Mouse (Mus musculus): Measurements from ENCODE around the gene Mxra7.
"Not testable (repeated sequence)": the region's sequence is repeated elsewhere in the genome, so short reads cannot be mapped to it uniquely, and the experiment has no call there.

The Mxra7 gene

GRCm38 (mm10) chr11:116847187-116848085 lies 19.6 kb upstream of the Mxra7 start:
- no peak for DNase-seq (ENCODE audit: low read depth, low spot score)

GRCm38 (mm10) chr11:116846593-116847181 lies 18.8 kb upstream of the Mxra7 start:
- DNase-seq (ENCODE audit: low read depth, low spot score): no peak

GRCm38 (mm10) chr11:116843261-116844233 lies 15.7 kb upstream of the Mxra7 start, which contains the start of the genes Mettl23 and Jmjd6:
Gene Mettl23, plus strand, starts transcription at chr11:116843278.
Gene Jmjd6, minus strand, starts transcription at chr11:116843449.
- peak; percentile 98 for DNase-seq (ENCODE audit: low read depth, low spot score)

GRCm38 (mm10) chr11:116842531-116843260 lies 14.8 kb upstream of the Mxra7 start:
- DNase-seq (ENCODE audit: low read depth, low spot score): peak; percentile 85

- DNase-seq (ENCODE audit: low read depth, low spot score): no peak
Measured at GRCm38 (mm10) chr11:116840748-116841147, 12.9 kb upstream of the Mxra7 start.

- DNase-seq (ENCODE audit: low read depth, low spot score): no peak
Measured at GRCm38 (mm10) chr11:116839601-116840000, 11.8 kb upstream of the Mxra7 start.

- DNase-seq (ENCODE audit: low read depth, low spot score): no peak
Measured at GRCm38 (mm10) chr11:116838936-116839335, 11.1 kb upstream of the Mxra7 start.

- DNase-seq (ENCODE audit: low read depth, low spot score): no peak
Measured at GRCm38 (mm10) chr11:116837441-116837840, 9.6 kb upstream of the Mxra7 start.

GRCm38 (mm10) chr11:116836283-116836682 lies 8.4 kb upstream of the Mxra7 start:
- DNase-seq (ENCODE audit: low read depth, low spot score): no peak

- no peak for DNase-seq (ENCODE audit: low read depth, low spot score)
Measured at GRCm38 (mm10) chr11:116834954-116835353, 7.1 kb upstream of the Mxra7 start.

- no peak for DNase-seq (ENCODE audit: low read depth, low spot score)
Measured at GRCm38 (mm10) chr11:116832172-116832685, 4.4 kb upstream of the Mxra7 start.

GRCm38 (mm10) chr11:116826550-116827504 lies 1.0 kb downstream of the Mxra7 start:
- no peak for DNase-seq (ENCODE audit: low read depth, low spot score)

- no peak for DNase-seq (ENCODE audit: low read depth, low spot score)
Measured at GRCm38 (mm10) chr11:116825230-116825629, 2.6 kb downstream of the Mxra7 start.

- DNase-seq (ENCODE audit: low read depth, low spot score): not testable (repeated sequence)
Measured at GRCm38 (mm10) chr11:116823885-116824284, 4.0 kb downstream of the Mxra7 start.

GRCm38 (mm10) chr11:116823255-116823654 lies 4.6 kb downstream of the Mxra7 start:
- no peak for DNase-seq (ENCODE audit: low read depth, low spot score)

GRCm38 (mm10) chr11:116822626-116823025 lies 5.2 kb downstream of the Mxra7 start:
- DNase-seq (ENCODE audit: low read depth, low spot score): no peak

GRCm38 (mm10) chr11:116822215-116822614 lies 5.6 kb downstream of the Mxra7 start:
- DNase-seq (ENCODE audit: low read depth, low spot score): no peak

GRCm38 (mm10) chr11:116821057-116821940 lies 6.5 kb downstream of the Mxra7 start:
- DNase-seq (ENCODE audit: low read depth, low spot score): no peak
